Mouse (Mus musculus) brain, embryonic 14.5 days (tissue): ENCODE measurements at regions not wholly inside any gene's neighbourhood (a gene's known extent, or its start where the extent isn't known, plus 50 kb on each side); places are given as distances from the start of the nearest gene placed in this dataset.

Experiments used
- CTCF ChIP-seq: fragments of 200-500 bp; IDR thresholded peaks from 2 replicates; pipeline ENCODE4 v1.5.1; 2012; ENCODE audit warnings: inconsistent platforms, mild to moderate bottlenecking, moderate library complexity, borderline replicate concordance; ENCODE audit not compliant: insufficient read depth, insufficient read length; ENCODE audit errors: extremely low read depth
- POLR2A ChIP-seq: fragments of 200-500 bp; IDR thresholded peaks from 2 replicates; pipeline ENCODE4 v1.6.1; 2012; ENCODE audit warnings: mild to moderate bottlenecking, inconsistent platforms, borderline replicate concordance; ENCODE audit not compliant: poor library complexity, insufficient read depth, insufficient read length, severe bottlenecking; ENCODE audit errors: extremely low read depth

DNA sequence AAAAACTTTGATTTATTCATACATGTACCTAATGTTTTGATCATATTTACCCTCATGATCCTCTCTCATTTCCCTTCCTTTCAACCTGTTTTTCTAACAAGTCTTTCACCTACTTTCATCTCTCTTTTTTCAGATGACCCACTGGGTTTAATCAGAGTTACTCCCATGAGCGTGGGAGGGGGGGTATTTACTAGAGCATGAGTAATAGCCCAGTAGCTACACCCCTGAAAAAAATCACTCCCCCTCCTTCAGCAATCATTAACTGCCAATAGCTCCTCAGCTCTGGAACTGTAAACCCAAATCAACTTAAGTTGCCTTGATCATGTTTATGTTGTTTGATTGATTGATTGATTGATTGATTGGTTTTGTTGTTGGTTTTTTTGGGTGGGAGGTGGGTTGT lies 241.4 kb upstream of the Zpld1 start:
- TF ChIP-seq CTCF (no peak), POLR2A (no peak)
